Mouse (Mus musculus): ENCODE data around the gene Wnt5b. TPM values are rescaled to one million over a fixed set of nuclear protein-coding genes. Genes with fewer than 3 reads are reported as not detected.

Wnt5b gene
- total RNA-seq, 2 experiments from 2014 or later: 0.93 TPM; not detected in 1

GRCm38 (mm10) chr6:119420357-119420756, 123.8 kb downstream of the Wnt5b start:
- no peak for ATAC-seq (replicated peaks; ENCODE audit: poor library complexity, severe bottlenecking)

- no peak for ATAC-seq (replicated peaks; ENCODE audit: poor library complexity, severe bottlenecking)
Measured at GRCm38 (mm10) chr6:119419412-119419811, 124.7 kb downstream of the Wnt5b start.

- peak; percentile 13; the same call in 1 of the 2 replicates for ATAC-seq (replicated peaks; ENCODE audit: poor library complexity, severe bottlenecking)
Measured at GRCm38 (mm10) chr6:119418392-119419251, 125.5 kb downstream of the Wnt5b start.

GRCm38 (mm10) chr6:119417821-119418220, 126.3 kb downstream of the Wnt5b start:
- no peak for ATAC-seq (replicated peaks; ENCODE audit: poor library complexity, severe bottlenecking)

GRCm38 (mm10) chr6:119417354-119417753, 126.8 kb downstream of the Wnt5b start, which contains the start of gene Adipor2:
Adipor2 (minus strand) TSS chr6:119417704.
- peak; percentile 76 for ATAC-seq (replicated peaks; ENCODE audit: poor library complexity, severe bottlenecking)

GRCm38 (mm10) chr6:119416643-119417042, 127.5 kb downstream of the Wnt5b start:
- peak; percentile 36 for ATAC-seq (replicated peaks; ENCODE audit: poor library complexity, severe bottlenecking)

- no peak for ATAC-seq (replicated peaks; ENCODE audit: poor library complexity, severe bottlenecking)
Measured at GRCm38 (mm10) chr6:119414262-119415043, 129.7 kb downstream of the Wnt5b start.

GRCm38 (mm10) chr6:119412588-119412987, 131.6 kb downstream of the Wnt5b start:
- ATAC-seq (replicated peaks; ENCODE audit: poor library complexity, severe bottlenecking): no peak

GRCm38 (mm10) chr6:119411511-119411910, 132.6 kb downstream of the Wnt5b start:
- no peak for ATAC-seq (replicated peaks; ENCODE audit: poor library complexity, severe bottlenecking)

GRCm38 (mm10) chr6:119409766-119410165, 134.4 kb downstream of the Wnt5b start:
- no peak for ATAC-seq (replicated peaks; ENCODE audit: poor library complexity, severe bottlenecking)

- ATAC-seq (replicated peaks; ENCODE audit: poor library complexity, severe bottlenecking): peak; percentile 93
Measured at GRCm38 (mm10) chr6:119408582-119408981, 135.6 kb downstream of the Wnt5b start.

GRCm38 (mm10) chr6:119407818-119408217, 136.3 kb downstream of the Wnt5b start:
- peak; percentile 43 for ATAC-seq (replicated peaks; ENCODE audit: poor library complexity, severe bottlenecking)

- no peak for ATAC-seq (replicated peaks; ENCODE audit: poor library complexity, severe bottlenecking)
Measured at GRCm38 (mm10) chr6:119406528-119406927, 137.6 kb downstream of the Wnt5b start.

- no peak for ATAC-seq (replicated peaks; ENCODE audit: poor library complexity, severe bottlenecking)
Measured at GRCm38 (mm10) chr6:119405310-119405709, 138.8 kb downstream of the Wnt5b start.

GRCm38 (mm10) chr6:119404854-119405253, 139.3 kb downstream of the Wnt5b start:
- no peak for ATAC-seq (replicated peaks; ENCODE audit: poor library complexity, severe bottlenecking)

- peak; percentile 78 for ATAC-seq (replicated peaks; ENCODE audit: poor library complexity, severe bottlenecking)
Measured at GRCm38 (mm10) chr6:119402976-119403375, 141.2 kb downstream of the Wnt5b start.

- 0 out of 2 replicates have a peak, but pooled peaks have one; percentile 18 for ATAC-seq (replicated peaks; ENCODE audit: poor library complexity, severe bottlenecking)
Measured at GRCm38 (mm10) chr6:119401545-119402304, 142.4 kb downstream of the Wnt5b start.

GRCm38 (mm10) chr6:119400649-119401048, 143.5 kb downstream of the Wnt5b start:
- no peak for ATAC-seq (replicated peaks; ENCODE audit: poor library complexity, severe bottlenecking)

- no peak for ATAC-seq (replicated peaks; ENCODE audit: poor library complexity, severe bottlenecking)
Measured at GRCm38 (mm10) chr6:119399371-119399770, 144.8 kb downstream of the Wnt5b start.

- peak; percentile 94 for ATAC-seq (replicated peaks; ENCODE audit: poor library complexity, severe bottlenecking)
Measured at GRCm38 (mm10) chr6:119396309-119396634, 147.9 kb downstream of the Wnt5b start.
